Mouse (Mus musculus): ENCODE data around the gene Zfp787. TPM values are rescaled to one million over a fixed set of nuclear protein-coding genes. Genes with fewer than 3 reads are reported as not detected.

Zfp787 gene
- total and polyA plus RNA-seq, 3 experiments: 28.4 to 35.2 (median 32.5) TPM

DNA sequence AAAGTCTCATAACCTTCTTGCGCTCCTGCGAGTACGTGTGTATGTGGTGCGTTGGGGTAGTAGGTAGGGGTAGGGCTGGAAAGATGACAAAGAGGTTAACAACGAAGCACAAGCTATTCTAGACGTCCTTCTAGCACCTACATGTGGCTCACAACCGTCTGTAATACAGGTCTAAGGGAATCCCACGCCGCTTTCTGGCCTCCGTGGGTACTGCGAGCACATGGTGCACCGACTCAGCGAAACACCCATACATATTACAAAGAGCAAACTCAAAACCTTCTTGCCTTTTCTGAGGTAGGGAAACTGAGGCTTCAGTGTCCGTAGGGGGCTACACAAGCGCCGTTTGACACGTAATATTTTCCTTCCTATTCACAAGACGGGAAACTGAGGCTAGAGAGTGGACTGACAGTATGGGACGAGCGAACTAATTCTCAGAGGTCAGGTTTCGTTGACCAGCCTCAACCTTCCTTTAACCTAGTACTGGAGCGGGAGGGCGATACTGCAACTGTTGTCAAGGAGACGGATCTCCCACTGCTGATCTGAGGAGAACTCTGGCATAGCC lies 15.7 kb upstream of the Zfp787 start:
- TF ChIP-seq CTCF (IDR thresholded peaks at IDR 0.05) (peak; percentile 75), EP300 (IDR thresholded peaks at IDR 0.05; ENCODE audit: insufficient read depth, low read depth, low read length) (no peak), POLR2A (IDR thresholded peaks at IDR 0.05; ENCODE audit: insufficient read depth, low read depth, low read length) (no peak)
- intact Hi-C loops (cut with DNase I): loop anchor here (1.0 to 10.0 kb wide), 6 partner anchors 15 to 953 kb away; partner anchors contain the start of genes Zfp78 and Zfp954
- H3K4me3 ChIP-seq: peak overlapping the region; percentile 56
- H3K27me3 ChIP-seq (ENCODE audit: control insufficient read depth, insufficient read depth, low read length): no peaks in the 10 kb centered on the region
- DNase-seq: peak; percentile 66 to 69
- H3K36me3 ChIP-seq (ENCODE audit: control insufficient read depth, insufficient read depth, low read length): no peaks in the 10 kb centered on the region
- H3K4me1 ChIP-seq (ENCODE audit: control insufficient read depth, insufficient read depth, low read length): peaks cover 5% of the 10 kb centered on the region
- H3K27ac ChIP-seq: peak overlapping the region; percentile 72
- H3K9ac ChIP-seq (ENCODE audit: low read depth, low read length): peak overlapping the region; percentile 56
- no peaks in the 10 kb centered on the region for H3K79me2 ChIP-seq (replicated peaks; ENCODE audit: control insufficient read depth, insufficient read depth, low read length)
- WGBS: 0% methylated on average over 24 of the region's 24 CpGs

DNA sequence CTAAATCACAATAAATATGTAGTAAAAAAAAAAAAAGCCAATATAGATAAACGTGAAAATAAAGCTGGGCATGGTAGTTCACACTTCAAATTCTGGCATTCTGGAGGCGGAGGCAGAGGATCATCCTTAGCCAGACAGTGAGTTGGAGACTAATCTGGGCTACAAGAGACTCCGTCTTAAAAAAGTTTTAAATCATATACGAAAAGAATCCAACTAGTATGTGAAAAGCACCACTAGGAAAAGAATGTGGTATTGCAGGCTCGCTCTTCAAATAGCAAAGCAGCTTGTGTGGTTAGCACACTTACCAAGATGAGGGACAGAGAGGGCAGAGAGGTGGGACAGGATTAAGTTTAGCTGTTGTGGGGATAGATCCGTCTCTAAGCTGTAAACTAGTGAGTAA lies 15.1 kb upstream of the Zfp787 start:
- H3K9ac ChIP-seq (ENCODE audit: low read depth, low read length): peak overlapping the region; percentile 56
- H3K4me3 ChIP-seq: peak overlapping the region; percentile 56
- peaks cover 5% of the 10 kb centered on the region for H3K4me1 ChIP-seq (ENCODE audit: control insufficient read depth, insufficient read depth, low read length)
- H3K27me3 ChIP-seq (ENCODE audit: control insufficient read depth, insufficient read depth, low read length): no peaks in the 10 kb centered on the region
- WGBS: 48% methylated on average over 6 of the region's 6 CpGs
- DNase-seq: no peak
- no peaks in the 10 kb centered on the region for H3K79me2 ChIP-seq (replicated peaks; ENCODE audit: control insufficient read depth, insufficient read depth, low read length)
- H3K27ac ChIP-seq: peak overlapping the region; percentile 72
- H3K36me3 ChIP-seq (ENCODE audit: control insufficient read depth, insufficient read depth, low read length): no peaks in the 10 kb centered on the region
- intact Hi-C loops (cut with DNase I): loop anchor here (1.0 to 10.0 kb wide), 4 partner anchors 44 to 954 kb away; partner anchors contain the start of genes Zfp78 and Zfp954
- TF ChIP-seq EP300 (IDR thresholded peaks at IDR 0.05; ENCODE audit: insufficient read depth, low read depth, low read length) (no peak), CTCF (IDR thresholded peaks at IDR 0.05) (no peak), POLR2A (IDR thresholded peaks at IDR 0.05; ENCODE audit: insufficient read depth, low read depth, low read length) (no peak)

DNA sequence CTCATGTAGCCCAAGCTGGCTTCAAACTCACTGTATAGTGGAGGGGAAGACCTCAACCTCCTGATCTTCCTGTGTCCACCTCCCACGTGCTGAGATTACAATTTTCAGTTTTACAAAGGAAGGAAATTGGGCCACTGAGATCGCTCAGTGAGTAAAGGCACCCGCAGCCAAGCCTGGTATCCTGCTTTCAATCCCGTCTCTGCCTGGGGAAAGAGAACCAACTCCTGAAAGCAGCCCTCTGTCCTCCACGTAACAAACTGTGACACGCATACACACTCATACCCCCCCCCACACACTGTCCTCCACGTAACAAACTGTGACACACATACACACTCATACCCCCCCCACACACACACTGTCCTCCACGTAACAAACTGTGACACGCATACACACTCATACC lies 14.6 kb upstream of the Zfp787 start:
- H3K27ac ChIP-seq: no peak overlapping the region
- no peak for DNase-seq
- intact Hi-C loops (cut with DNase I): loop anchor here (5.0 to 10.0 kb wide), 3 partner anchors 112 to 954 kb away; partner anchors contain the start of genes Zfp78 and Zfp954
- H3K4me1 ChIP-seq (ENCODE audit: control insufficient read depth, insufficient read depth, low read length): peaks cover 5% of the 10 kb centered on the region
- no peaks in the 10 kb centered on the region for H3K36me3 ChIP-seq (ENCODE audit: control insufficient read depth, insufficient read depth, low read length)
- H3K4me3 ChIP-seq: no peak overlapping the region
- no peaks in the 10 kb centered on the region for H3K79me2 ChIP-seq (replicated peaks; ENCODE audit: control insufficient read depth, insufficient read depth, low read length)
- TF ChIP-seq CTCF (IDR thresholded peaks at IDR 0.05) (no peak), POLR2A (IDR thresholded peaks at IDR 0.05; ENCODE audit: insufficient read depth, low read depth, low read length) (no peak), EP300 (IDR thresholded peaks at IDR 0.05; ENCODE audit: insufficient read depth, low read depth, low read length) (no peak)
- no peak overlapping the region for H3K9ac ChIP-seq (ENCODE audit: low read depth, low read length)
- no peaks in the 10 kb centered on the region for H3K27me3 ChIP-seq (ENCODE audit: control insufficient read depth, insufficient read depth, low read length)
- WGBS: 43% methylated on average over 9 of the region's 9 CpGs

DNA sequence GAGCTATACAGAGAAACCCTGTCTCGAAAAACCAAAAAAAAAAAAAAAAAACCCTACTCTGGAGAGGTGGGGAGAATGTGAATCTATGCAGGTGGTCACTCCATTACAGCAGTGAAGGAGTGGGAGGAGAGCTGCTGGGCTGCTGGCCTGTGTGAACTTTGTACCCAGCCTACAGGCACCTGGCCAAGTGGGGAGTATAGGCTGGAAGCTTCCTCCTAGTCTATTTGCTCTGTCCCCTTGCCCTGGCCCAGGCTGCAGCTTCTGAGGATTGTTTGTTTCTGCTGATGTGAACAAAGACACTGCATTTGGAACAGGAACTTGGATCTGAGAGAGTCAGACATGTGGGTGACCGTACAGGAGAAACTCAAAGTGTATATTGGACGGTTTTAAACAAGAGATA lies 13.6 kb upstream of the Zfp787 start:
- no peaks in the 10 kb centered on the region for H3K79me2 ChIP-seq (replicated peaks; ENCODE audit: control insufficient read depth, insufficient read depth, low read length)
- no peak overlapping the region for H3K27ac ChIP-seq
- no peak for DNase-seq
- intact Hi-C loops (cut with DNase I): no loop called here
- 45% methylated on average over 3 of the region's 3 CpGs for WGBS
- H3K4me1 ChIP-seq (ENCODE audit: control insufficient read depth, insufficient read depth, low read length): peaks cover 5% of the 10 kb centered on the region
- H3K9ac ChIP-seq (ENCODE audit: low read depth, low read length): no peak overlapping the region
- H3K4me3 ChIP-seq: no peak overlapping the region
- TF ChIP-seq CTCF (IDR thresholded peaks at IDR 0.05) (no peak), POLR2A (IDR thresholded peaks at IDR 0.05; ENCODE audit: insufficient read depth, low read depth, low read length) (no peak), EP300 (IDR thresholded peaks at IDR 0.05; ENCODE audit: insufficient read depth, low read depth, low read length) (no peak)
- H3K36me3 ChIP-seq (ENCODE audit: control insufficient read depth, insufficient read depth, low read length): no peaks in the 10 kb centered on the region
- no peaks in the 10 kb centered on the region for H3K27me3 ChIP-seq (ENCODE audit: control insufficient read depth, insufficient read depth, low read length)

DNA sequence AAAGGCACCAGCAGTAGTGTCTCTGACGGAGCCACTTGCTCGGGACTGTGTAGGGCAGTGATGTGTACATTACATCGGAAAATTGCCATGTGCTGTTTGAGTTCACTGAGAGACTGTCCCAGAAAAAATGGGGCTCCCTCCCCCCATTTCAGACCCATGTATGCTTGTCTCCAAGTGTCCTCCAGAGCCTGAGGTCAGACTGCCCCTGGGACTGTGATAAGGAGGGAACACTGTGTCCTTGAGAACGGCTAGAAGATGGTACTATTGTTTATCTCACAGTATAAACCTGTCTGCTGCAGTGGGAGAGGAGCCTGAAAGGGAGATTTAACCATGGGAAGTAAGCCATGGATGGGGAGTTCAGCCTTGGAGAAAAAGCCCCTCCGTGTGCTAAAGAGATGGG lies 8.9 kb upstream of the Zfp787 start:
- Histone ChIP-seq H3K27ac (no peak overlapping the region), H3K9ac (ENCODE audit: low read depth, low read length) (no peak overlapping the region), H3K4me3 (no peak overlapping the region), H3K79me2 (replicated peaks; ENCODE audit: control insufficient read depth, insufficient read depth, low read length) (no peaks in the 10 kb centered on the region), H3K4me1 (ENCODE audit: control insufficient read depth, insufficient read depth, low read length) (no peaks in the 10 kb centered on the region), H3K27me3 (ENCODE audit: control insufficient read depth, insufficient read depth, low read length) (no peaks in the 10 kb centered on the region), H3K36me3 (ENCODE audit: control insufficient read depth, insufficient read depth, low read length) (no peaks in the 10 kb centered on the region)
- no peak for DNase-seq
- WGBS: 56% methylated on average over 5 of the region's 5 CpGs
- intact Hi-C loops (cut with DNase I): no loop called here
- no peak for TF ChIP-seq CTCF (IDR thresholded peaks at IDR 0.05)
- TF ChIP-seq EP300 (IDR thresholded peaks at IDR 0.05; ENCODE audit: insufficient read depth, low read depth, low read length): no peak
- no peak for TF ChIP-seq POLR2A (IDR thresholded peaks at IDR 0.05; ENCODE audit: insufficient read depth, low read depth, low read length)

DNA sequence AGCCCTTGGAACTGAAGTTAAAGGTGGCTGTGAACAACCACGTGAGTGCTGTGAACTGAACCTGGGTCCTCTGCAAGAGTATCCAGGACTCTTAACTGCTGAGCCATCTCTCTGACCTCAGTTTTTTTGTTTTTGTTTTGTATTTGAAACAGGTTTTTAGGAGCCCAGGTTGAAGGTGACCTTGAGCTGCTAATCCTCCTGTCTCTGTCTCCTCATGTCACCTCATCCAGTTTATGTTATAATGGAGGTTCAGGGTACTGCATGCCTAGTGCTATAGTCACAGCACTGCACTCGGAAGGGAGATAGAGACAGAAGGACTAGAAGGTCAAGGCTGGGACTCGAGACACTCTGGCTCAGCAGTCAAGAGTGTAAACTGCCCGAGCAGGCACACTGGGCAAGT lies 6.4 kb upstream of the Zfp787 start:
- Histone ChIP-seq H3K4me1 (ENCODE audit: control insufficient read depth, insufficient read depth, low read length) (no peaks in the 10 kb centered on the region), H3K27ac (no peak overlapping the region), H3K27me3 (ENCODE audit: control insufficient read depth, insufficient read depth, low read length) (no peaks in the 10 kb centered on the region), H3K4me3 (no peak overlapping the region), H3K9ac (ENCODE audit: low read depth, low read length) (no peak overlapping the region), H3K79me2 (replicated peaks; ENCODE audit: control insufficient read depth, insufficient read depth, low read length) (no peaks in the 10 kb centered on the region), H3K36me3 (ENCODE audit: control insufficient read depth, insufficient read depth, low read length) (no peaks in the 10 kb centered on the region)
- intact Hi-C loops (cut with DNase I): no loop called here
- TF ChIP-seq POLR2A (IDR thresholded peaks at IDR 0.05; ENCODE audit: insufficient read depth, low read depth, low read length) (no peak), EP300 (IDR thresholded peaks at IDR 0.05; ENCODE audit: insufficient read depth, low read depth, low read length) (no peak), CTCF (IDR thresholded peaks at IDR 0.05) (no peak)
- WGBS: 78% methylated on average over 4 of the region's 4 CpGs
- DNase-seq: no peak
